Mouse (Mus musculus): ENCODE results near the gene Tmem120b.
A peak's percentile ranks its signal among the peaks of the same experiment; 100 is the strongest.

Tmem120b gene

GRCm38 (mm10) chr5:123090560-123091306 lies 22.5 kb downstream of the Tmem120b start:
- DNase-seq (ENCODE audit: low spot score in 2 of 2), result no peak

GRCm38 (mm10) chr5:123093077-123093633 lies 24.9 kb downstream of the Tmem120b start:
- DNase-seq (ENCODE audit: low spot score in 2 of 2), result no peak

- DNase-seq (ENCODE audit: low spot score in 2 of 2), result no peak
Observed at GRCm38 (mm10) chr5:123094238-123094991, 26.2 kb downstream of the Tmem120b start.

- no peak for DNase-seq (ENCODE audit: low spot score in 2 of 2)
Observed at GRCm38 (mm10) chr5:123096299-123096698, 28.1 kb downstream of the Tmem120b start.

DNA sequence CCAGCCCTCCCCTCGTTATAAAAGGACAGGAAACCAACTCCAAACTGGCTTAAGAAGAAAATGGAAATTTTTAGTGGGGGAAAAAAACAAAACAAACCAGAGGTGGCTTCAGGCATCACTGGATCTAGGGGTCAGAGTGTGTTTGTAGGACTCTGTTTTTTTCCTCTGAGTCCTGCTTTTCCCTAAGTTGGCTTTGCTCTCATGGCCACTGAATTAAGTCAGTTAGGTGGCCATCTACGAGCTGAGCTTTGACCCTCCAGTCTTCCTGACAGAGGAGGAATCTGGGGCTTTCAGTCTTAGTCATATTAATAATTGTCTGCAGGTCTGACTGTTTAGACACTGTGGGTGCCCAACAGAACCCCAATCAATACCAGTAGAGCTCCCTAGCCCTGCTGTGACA lies 30.3 kb downstream of the Tmem120b start:
- no peak for DNase-seq (ENCODE audit: low spot score in 2 of 2)

- no peak for DNase-seq (ENCODE audit: low spot score in 2 of 2)
Observed at GRCm38 (mm10) chr5:123102376-123102775, 34.2 kb downstream of the Tmem120b start.

DNA sequence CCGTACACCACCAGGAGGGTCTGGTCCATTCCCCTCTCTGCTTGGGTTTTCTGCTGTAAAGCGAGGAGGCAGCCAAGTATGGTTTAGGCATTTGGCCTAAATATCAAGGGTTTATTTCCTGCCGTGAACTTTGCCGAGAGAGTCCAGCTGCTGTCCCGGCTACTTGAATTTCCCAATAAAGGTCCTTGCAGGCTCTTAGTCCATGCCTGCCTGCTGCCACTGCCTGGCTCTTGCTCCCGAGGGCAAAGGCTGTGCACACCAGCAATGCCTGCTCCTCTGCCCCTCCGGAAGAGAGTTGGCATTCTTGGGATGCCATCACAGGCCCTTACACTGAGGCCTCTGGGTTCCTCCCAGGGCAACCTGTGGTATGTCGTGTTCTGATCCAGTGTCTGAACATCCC lies 35.3 kb downstream of the Tmem120b start:
- DNase-seq (ENCODE audit: low spot score in 2 of 2), result no peak

DNA sequence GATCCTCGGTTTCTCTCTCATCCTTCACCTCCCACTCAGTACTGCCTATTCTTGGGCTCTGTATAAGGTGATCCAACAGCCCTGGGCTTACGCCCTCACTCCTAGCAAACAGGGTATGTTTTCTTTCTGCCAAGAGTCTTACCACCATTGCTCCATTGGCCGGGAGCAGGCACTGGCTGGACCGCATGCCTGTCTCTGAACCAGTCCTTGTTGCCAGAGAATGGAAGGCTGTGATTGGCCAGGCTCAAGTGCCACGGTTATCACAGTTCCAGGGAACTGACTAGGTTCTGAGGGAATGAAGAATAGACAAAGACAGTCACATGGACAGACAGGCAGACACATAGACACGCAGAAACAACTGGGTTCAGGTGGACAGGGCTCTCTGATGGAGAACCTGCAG lies 36.6 kb downstream of the Tmem120b start:
- DNase-seq (ENCODE audit: low spot score in 2 of 2), result no peak

- peak in 1 of 2 experiments; percentile 30 for DNase-seq (ENCODE audit: low spot score in 2 of 2)
Observed at GRCm38 (mm10) chr5:123109452-123110203, 41.4 kb downstream of the Tmem120b start.

DNA sequence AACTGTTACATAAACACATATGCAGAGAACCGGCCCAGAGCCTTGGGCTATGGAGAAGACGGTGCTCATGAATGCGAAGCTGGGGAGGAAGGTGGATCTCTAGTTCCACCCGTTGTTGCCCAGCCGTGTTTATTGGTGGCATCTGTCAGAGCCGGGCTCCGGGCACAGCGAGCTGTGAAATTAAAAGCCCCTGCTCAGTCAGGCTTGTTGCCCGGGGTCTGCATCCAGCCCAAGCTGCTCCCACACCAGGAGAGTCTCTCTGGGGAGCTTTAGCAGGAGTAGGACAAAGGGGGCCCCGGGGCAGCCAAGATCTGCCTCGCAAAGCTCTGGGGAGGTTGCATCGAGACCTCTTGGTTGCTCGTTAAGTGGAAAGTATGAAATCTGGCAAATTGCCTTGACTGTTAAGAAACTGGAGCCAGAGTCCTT lies 42.1 kb downstream of the Tmem120b start:
- DNase-seq (ENCODE audit: low spot score in 2 of 2), result no peak

- DNase-seq (ENCODE audit: low spot score in 2 of 2), result no peak
Observed at GRCm38 (mm10) chr5:123114109-123114508, 45.9 kb downstream of the Tmem120b start.

GRCm38 (mm10) chr5:123114924-123115323 lies 46.7 kb downstream of the Tmem120b start:
- DNase-seq (ENCODE audit: low spot score in 2 of 2), result peak in 1 of 2 experiments; percentile 31

DNA sequence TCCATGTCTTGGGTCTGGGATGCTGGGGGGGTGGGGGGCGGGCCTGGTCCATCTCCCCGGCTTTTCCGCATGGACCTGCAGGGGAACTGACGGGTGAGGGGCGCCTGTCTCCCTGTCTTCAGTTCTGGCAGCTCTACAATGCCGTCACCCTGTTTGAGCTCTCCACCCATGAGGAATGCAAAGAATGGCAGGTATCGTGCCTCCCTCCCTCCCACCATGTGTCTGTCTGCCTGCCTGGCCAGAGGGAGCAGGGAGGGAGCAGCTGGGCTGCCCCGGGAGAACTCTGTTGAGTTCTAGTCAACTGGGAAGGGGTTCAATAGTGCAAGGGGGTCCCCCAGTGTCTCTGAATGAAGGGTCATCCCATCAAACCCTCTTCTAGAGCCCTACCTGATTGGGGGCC lies 47.9 kb downstream of the Tmem120b start:
- DNase-seq (ENCODE audit: low spot score in 2 of 2), result no peak

DNA sequence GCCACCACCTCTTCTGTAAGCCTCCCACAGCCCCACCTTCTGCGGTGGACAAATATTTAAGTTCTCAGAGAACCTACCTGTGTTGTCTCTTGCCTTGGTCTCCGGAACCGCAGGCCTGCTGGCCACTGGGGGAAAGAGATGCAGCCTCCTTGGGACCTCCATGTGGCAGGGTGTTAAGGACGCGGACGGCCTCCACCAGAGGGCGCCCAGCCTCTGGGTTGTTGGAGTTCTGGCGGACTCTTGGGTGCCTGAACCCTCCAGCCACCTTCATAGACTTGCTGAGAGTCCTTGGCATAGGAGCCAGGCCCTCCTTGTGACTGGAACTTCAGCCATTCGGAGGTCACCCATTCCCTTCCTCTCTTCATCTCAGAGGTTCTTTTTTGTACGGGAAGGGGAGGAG lies 49.0 kb downstream of the Tmem120b start:
- DNase-seq (ENCODE audit: low spot score in 2 of 2), result peak; percentile 63 to 67

- no peak for DNase-seq (ENCODE audit: low spot score in 2 of 2)
Observed at GRCm38 (mm10) chr5:123117773-123118172, 49.6 kb downstream of the Tmem120b start.

- DNase-seq (ENCODE audit: low spot score in 2 of 2), result no peak
Observed at GRCm38 (mm10) chr5:123118826-123119225, 50.6 kb downstream of the Tmem120b start.

DNA sequence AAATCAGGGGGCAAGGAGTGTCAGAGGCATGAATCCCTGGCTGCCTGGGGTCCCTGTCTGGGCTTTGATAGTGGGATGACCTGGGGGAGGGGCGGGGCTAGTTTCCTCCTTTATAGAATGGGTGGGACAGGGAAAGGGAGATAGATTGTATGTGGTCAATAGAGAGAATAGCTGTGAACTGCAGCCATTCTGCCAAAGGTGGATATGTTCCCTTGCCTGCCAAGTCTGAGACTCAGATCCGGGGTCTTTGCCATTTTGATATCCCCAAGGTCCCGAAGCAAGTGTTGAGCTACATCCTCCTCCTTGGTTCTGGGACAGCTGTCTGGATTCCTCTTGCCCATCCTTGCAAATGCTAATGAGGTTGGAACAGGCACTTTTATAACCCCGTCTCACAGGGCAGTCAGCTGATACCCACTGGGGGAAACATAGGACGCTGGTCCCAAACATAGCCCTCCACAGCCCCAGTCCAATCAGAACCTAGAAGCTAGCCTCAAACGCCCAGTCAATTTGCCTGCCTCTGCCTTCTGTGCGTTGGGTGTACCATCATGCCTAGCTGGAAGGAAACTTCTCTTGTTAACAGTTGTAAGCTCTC lies 52.5 kb downstream of the Tmem120b start:
- no peak for DNase-seq (ENCODE audit: low spot score in 2 of 2)

DNA sequence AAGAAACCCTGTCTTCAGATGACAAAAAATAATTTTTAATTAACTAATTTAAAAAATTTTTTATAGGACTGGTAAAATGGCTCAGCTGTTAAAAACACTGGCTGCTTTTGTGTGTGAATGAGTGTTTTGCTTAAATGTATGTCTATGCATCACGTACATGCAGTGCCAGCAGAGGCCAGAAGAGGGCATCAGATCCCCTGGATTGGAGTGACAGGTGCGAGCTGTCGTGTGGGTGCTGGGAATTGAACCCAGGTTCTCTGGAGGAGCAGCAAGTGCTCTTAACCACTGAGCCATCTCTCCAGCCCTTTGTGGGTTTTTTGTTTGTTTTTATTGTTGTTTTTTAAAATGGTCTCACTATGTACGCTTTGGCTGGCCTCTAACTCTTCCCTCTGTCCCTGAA lies 54.0 kb downstream of the Tmem120b start:
- DNase-seq (ENCODE audit: low spot score in 2 of 2), result no peak

DNA sequence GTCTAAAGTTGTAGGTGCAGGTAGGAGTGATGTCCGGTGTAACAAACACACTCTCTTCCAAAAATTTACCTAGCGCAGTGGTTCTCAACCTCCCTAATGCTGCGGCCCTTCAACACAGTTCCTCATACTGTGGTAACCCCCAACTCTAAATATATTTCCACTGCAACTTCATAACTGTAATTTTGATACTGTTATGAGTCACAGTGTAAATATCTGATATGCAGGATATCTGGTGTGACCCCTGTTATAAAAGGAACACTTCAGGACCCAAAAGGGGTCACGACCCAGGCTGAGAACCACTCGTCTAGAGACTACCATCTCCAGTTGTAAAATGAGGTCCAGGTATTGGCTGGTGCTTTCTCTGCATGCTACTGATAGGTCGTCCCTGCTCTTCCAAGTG lies 56.9 kb downstream of the Tmem120b start:
- no peak for DNase-seq (ENCODE audit: low spot score in 2 of 2)

- DNase-seq (ENCODE audit: low spot score in 2 of 2), result no peak
Observed at GRCm38 (mm10) chr5:123125638-123126406, 57.6 kb downstream of the Tmem120b start.

DNA sequence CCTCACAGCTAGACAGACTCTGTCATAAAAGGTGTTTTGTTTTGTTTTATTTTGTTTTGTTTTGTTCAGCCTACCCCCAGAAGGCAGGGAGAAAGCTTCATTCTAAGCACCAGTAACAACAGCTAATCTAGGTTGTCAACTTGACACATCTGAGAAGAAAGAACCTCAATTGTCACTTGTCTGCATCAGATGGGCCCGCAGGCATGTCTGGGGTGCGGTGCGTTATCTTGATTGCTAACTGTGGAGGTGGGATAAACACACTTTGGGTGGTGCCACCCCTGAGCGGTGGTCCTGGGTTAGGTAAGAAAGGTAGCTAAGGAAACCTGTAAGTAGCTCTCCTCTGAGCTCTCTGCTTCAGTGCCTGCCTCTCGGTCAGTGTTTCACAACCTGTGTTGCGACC lies 58.8 kb downstream of the Tmem120b start:
- DNase-seq (ENCODE audit: low spot score in 2 of 2), result no peak
